Mouse (Mus musculus) hindbrain, embryonic 10.5 days (tissue): ENCODE results near the gene Irf7. TPM values are rescaled to one million over a fixed set of nuclear protein-coding genes. Genes with fewer than 3 reads are reported as not detected.

ENCODE experiments used
- DNase-seq: peaks from one replicate; pipeline ENCODE4 v3.0.0-alpha.2; 2017; ENCODE audit warnings: low spot score
- H3K27ac ChIP-seq: fragments of 300-500 bp; sonication (generic); 2 replicates; pipeline ENCODE4 v1.5.1; 2016; ENCODE audit warnings: mild to moderate bottlenecking, moderate library complexity
- H3K27me3 ChIP-seq: fragments of 300-500 bp; sonication (generic); 2 replicates; pipeline ENCODE4 v1.6.1; 2016; ENCODE audit warnings: mild to moderate bottlenecking; ENCODE audit not compliant: poor library complexity, insufficient read depth, severe bottlenecking
- H3K36me3 ChIP-seq: fragments of 300-500 bp; sonication (generic); 2 replicates; pipeline ENCODE4 v1.6.1; 2016; ENCODE audit warnings: mild to moderate bottlenecking, moderate library complexity
- H3K4me1 ChIP-seq: fragments of 300-500 bp; sonication (generic); replicated peaks from 2 replicates; pipeline ENCODE4 v1.6.1; 2016; ENCODE audit warnings: mild to moderate bottlenecking
- H3K4me3 ChIP-seq: fragments of 300-500 bp; sonication (generic); 2 replicates; pipeline ENCODE4 v1.5.1; 2016; ENCODE audit warnings: mild to moderate bottlenecking, moderate library complexity
- H3K9me3 ChIP-seq: fragments of 300-500 bp; sonication (generic); 2 replicates; pipeline ENCODE4 v1.6.1; 2016; ENCODE audit warnings: mild to moderate bottlenecking, moderate library complexity
- WGBS: fragments of 180-500 bp; shearing (Covaris S2); methylation state at CpG from one replicate; pipeline ENCODE4 v1.1.7; 2016; 5-methylcytosine and 5-hydroxymethylcytosine counted together
- polyA plus RNA-seq: library from polyadenylated mRNA; unstranded; fragments of >200 nt; fragmentation: Nextera tagmentation; extraction: Ambion mirVana; gene quantifications from 2 replicates; pipeline ENCODE4 v1.2.1, GENCODE M21; 2016

The Irf7 gene
- 1.0 and 1.2 TPM in 2 replicates for polyA plus RNA-seq

DNA sequence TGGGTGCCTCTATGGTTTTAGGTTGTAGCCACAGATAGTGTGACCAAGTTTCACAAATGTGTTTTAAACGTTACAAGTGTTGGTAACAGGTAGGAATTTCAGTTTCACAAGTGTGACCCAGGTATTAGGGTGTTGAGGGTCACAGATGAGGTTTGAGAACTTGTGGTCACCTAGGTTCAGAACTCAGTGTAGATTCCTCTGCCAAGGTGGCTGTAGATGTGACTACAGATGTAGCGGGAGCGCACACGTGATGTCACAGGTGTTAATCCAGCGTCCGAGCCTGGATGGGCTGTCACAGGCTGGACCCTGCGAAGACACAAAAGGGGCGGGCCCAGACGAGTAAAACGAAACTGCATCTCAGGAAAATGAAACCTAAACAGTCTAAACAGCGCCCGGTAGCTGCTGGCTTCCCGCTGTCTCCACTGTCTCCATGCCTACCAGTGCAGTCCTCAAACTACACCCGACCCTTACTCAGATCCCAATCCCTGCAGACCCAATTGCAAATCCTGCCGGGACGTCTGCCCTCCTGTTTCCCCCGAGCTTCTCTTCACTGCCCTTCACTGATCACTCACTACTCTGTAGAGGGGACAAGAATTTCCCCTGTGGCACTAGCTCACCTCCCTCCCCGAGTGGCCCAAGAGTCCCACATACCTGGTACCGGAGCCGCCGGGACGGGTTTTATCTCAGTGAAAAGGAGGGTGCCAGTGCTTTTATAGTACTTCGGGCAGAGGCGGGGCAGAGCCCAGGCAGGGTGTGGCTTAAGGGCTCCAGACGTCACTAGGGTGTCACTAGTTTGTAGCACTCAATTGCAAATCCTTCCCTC is at the start of gene Irf7:
Irf7 (minus strand) TSS at position 743 of the 823 bp plus-strand sequence.
- Histone ChIP-seq H3K9me3 (no peaks in the 10 kb centered on the region), H3K27ac (no peak within 1 kb of the TSS), H3K27me3 (no peaks in the 10 kb centered on the region), H3K4me3 (peak within 1 kb of the TSS; percentile 45), H3K36me3 (peaks cover 40% of the 10 kb centered on the region), H3K4me1 (peaks cover 18% of the 10 kb centered on the region)
- peak; percentile 17 for DNase-seq
- WGBS: 15% methylated on average over 25 of the region's 25 CpGs

GRCm38 (mm10) chr7:141315974-141316373 is 49.7 kb upstream of the Irf7 start:
- H3K9me3 ChIP-seq: no peaks in the 10 kb centered on the region
- peak; percentile 20 for DNase-seq
- peaks cover 100% of the 10 kb centered on the region for H3K36me3 ChIP-seq
- H3K27me3 ChIP-seq: no peaks in the 10 kb centered on the region
- WGBS: 81% methylated on average over 5 of the region's 5 CpGs
- H3K27ac ChIP-seq: no peak overlapping the region
- no peaks in the 10 kb centered on the region for H3K4me1 ChIP-seq
- no peak overlapping the region for H3K4me3 ChIP-seq

DNA sequence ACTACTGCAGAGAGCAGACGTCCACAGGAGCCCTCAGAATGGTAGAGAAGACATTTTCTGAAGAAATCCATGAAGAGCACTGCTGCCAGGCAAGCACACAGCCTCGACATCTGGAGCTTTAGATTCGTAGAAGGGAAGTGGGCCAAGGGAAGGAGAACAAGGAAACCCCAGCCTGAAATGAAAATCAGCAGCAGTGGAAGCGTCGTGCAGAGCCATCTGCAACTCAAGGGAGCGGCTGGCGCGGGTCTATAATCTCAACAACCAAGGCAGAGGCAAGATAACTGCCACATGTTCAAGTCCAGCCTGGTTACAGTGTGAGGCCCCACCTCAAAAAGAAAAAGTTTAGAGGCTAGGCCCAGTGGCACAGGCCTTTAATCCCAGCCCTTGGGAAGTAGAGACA is 48.8 kb upstream of the Irf7 start:
- no peak for DNase-seq
- Histone ChIP-seq H3K36me3 (peaks cover 100% of the 10 kb centered on the region), H3K4me1 (no peaks in the 10 kb centered on the region), H3K4me3 (no peak overlapping the region), H3K9me3 (no peaks in the 10 kb centered on the region), H3K27me3 (no peaks in the 10 kb centered on the region), H3K27ac (no peak overlapping the region)
- 94% methylated on average over 8 of the region's 8 CpGs for WGBS

DNA sequence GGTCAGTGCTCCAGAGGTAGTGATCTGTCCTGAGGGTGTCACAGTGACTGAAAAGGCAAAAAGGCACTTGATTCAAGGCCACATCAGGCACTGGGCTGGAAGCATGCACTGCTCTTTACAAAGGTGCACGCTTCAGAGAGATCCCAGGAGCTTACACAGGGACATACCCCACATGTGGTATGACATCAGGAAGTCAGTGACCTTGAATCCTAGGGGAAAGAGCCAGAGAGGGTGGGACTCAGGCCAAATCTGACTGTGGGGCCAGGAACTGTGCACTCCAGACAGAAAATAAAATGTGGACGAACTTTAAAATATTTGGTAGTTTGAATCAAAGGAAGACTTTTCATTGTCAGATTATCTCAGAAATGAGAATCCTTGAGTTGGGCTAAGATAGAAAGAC is 48.1 kb upstream of the Irf7 start:
- no peaks in the 10 kb centered on the region for H3K4me1 ChIP-seq
- 92% methylated on average over 2 of the region's 2 CpGs for WGBS
- H3K27me3 ChIP-seq: no peaks in the 10 kb centered on the region
- no peak overlapping the region for H3K27ac ChIP-seq
- no peak for DNase-seq
- no peaks in the 10 kb centered on the region for H3K9me3 ChIP-seq
- H3K36me3 ChIP-seq: peaks cover 100% of the 10 kb centered on the region
- no peak overlapping the region for H3K4me3 ChIP-seq

- 84% methylated on average over 4 of the region's 4 CpGs for WGBS
- Histone ChIP-seq H3K36me3 (peaks cover 100% of the 10 kb centered on the region), H3K4me1 (no peaks in the 10 kb centered on the region)
These were observed 38.3 kb upstream of the Irf7 start for GRCm38 (mm10) chr7:141304537-141304936.

GRCm38 (mm10) chr7:141302702-141303268 is 36.5 kb upstream of the Irf7 start:
- Histone ChIP-seq H3K27me3 (no peaks in the 10 kb centered on the region), H3K4me3 (no peak overlapping the region), H3K9me3 (no peaks in the 10 kb centered on the region), H3K36me3 (peaks cover 95% of the 10 kb centered on the region), H3K27ac (no peak overlapping the region), H3K4me1 (no peaks in the 10 kb centered on the region)
- no peak for DNase-seq
- 85% methylated on average over 1 of the region's 1 CpGs for WGBS

More at GRCm38 (mm10) chr7:141304537-141304936, 38.3 kb upstream of the Irf7 start:
- no peaks in the 10 kb centered on the region for H3K27me3 ChIP-seq
- H3K27ac ChIP-seq: no peak overlapping the region
- H3K9me3 ChIP-seq: no peaks in the 10 kb centered on the region
- no peak for DNase-seq
- H3K4me3 ChIP-seq: no peak overlapping the region

DNA sequence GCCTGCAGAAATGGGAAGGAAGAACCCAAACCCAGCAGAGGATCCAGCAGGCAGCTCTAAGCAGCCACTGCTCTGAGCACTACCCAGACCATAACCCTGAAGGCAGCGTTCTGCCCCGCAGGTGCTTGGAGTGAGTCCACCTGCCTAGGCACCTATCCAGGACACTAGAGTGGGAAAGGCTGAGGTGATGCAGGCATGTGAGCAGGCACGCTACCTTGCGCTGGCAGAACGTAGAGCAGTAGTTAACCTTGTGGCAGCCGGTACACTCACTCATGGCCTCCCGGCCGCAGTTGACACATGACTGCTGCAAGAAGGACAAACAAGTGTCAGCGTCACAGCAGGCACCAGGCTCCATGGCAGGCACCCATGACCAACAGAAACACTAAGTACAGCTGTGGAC is 35.1 kb upstream of the Irf7 start:
- peaks cover 9% of the 10 kb centered on the region for H3K27me3 ChIP-seq
- no peaks in the 10 kb centered on the region for H3K9me3 ChIP-seq
- H3K4me1 ChIP-seq: no peaks in the 10 kb centered on the region
- H3K4me3 ChIP-seq: no peak overlapping the region
- WGBS: 95% methylated on average over 9 of the region's 9 CpGs
- no peak overlapping the region for H3K27ac ChIP-seq
- DNase-seq: no peak
- H3K36me3 ChIP-seq: peaks cover 95% of the 10 kb centered on the region

- Histone ChIP-seq H3K4me3 (no peak overlapping the region), H3K27ac (no peak overlapping the region), H3K36me3 (peaks cover 74% of the 10 kb centered on the region), H3K27me3 (peaks cover 31% of the 10 kb centered on the region), H3K9me3 (no peaks in the 10 kb centered on the region), H3K4me1 (peaks cover 11% of the 10 kb centered on the region)
- 94% methylated on average over 8 of the region's 8 CpGs for WGBS
- no peak for DNase-seq
These were observed 32.9 kb upstream of the Irf7 start for GRCm38 (mm10) chr7:141299175-141299574.

DNA sequence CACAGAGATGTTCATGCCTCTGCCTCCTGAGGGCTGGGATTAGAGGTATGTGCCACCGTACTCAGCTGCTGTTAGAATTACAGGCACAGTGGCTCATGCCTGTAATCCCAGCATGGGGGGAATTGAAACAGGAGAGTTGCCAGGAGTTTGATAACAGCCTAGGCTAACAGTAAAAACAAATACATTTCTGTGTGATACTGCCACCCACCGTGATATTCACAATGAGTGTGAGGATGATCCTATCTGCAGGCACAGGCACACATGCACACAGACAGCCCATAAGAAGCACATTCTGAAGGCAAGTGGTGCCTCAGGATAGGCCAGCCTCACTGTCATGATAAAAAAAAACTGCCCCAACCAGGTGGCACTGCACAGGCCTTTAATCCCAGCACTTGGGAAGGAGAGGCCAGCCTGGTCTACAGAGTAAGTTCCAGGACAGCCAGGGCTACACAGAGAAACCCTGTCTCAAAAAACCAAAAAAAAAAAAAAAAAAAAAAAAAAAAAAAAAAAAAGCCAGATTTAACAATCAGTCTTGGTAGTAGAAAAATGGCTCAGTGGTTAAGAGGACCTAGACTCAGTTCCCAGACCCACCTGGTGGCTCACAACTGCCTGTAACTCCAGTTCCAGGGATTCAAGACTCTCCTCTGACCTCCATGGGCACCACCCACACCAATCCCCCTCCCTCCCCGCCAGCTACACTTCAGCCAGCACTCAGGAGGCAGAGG is 31.8 kb upstream of the Irf7 start:
- Histone ChIP-seq H3K36me3 (peaks cover 63% of the 10 kb centered on the region), H3K4me1 (peaks cover 22% of the 10 kb centered on the region), H3K27ac (no peak overlapping the region), H3K9me3 (no peaks in the 10 kb centered on the region), H3K27me3 (peaks cover 42% of the 10 kb centered on the region), H3K4me3 (no peak overlapping the region)
- DNase-seq: no peak
- 94% methylated on average over 3 of the region's 3 CpGs for WGBS

- peak overlapping the region; percentile 66; the same call in 1 of the 2 replicates for H3K27ac ChIP-seq
- peaks cover 27% of the 10 kb centered on the region for H3K36me3 ChIP-seq
- H3K27me3 ChIP-seq: peaks cover 78% of the 10 kb centered on the region
- H3K9me3 ChIP-seq: no peaks in the 10 kb centered on the region
- peak overlapping the region; percentile 47 for H3K4me3 ChIP-seq
- H3K4me1 ChIP-seq: peaks cover 40% of the 10 kb centered on the region
- DNase-seq: peak; percentile 29
- WGBS: 8% methylated on average over 22 of the region's 22 CpGs
These were observed 28.2 kb upstream of the Irf7 start for GRCm38 (mm10) chr7:141294479-141294878.

- H3K36me3 ChIP-seq: peaks cover 21% of the 10 kb centered on the region
- H3K27me3 ChIP-seq: peaks cover 80% of the 10 kb centered on the region
- peak; percentile 69 for DNase-seq
- H3K27ac ChIP-seq: peak overlapping the region; percentile 66
- H3K4me1 ChIP-seq: peaks cover 40% of the 10 kb centered on the region
- WGBS: under 1% methylated on average over 53 of the region's 53 CpGs
- H3K9me3 ChIP-seq: no peaks in the 10 kb centered on the region
- peak overlapping the region; percentile 47 for H3K4me3 ChIP-seq
These were observed 27.7 kb upstream of the Irf7 start for GRCm38 (mm10) chr7:141293852-141294471.

DNA sequence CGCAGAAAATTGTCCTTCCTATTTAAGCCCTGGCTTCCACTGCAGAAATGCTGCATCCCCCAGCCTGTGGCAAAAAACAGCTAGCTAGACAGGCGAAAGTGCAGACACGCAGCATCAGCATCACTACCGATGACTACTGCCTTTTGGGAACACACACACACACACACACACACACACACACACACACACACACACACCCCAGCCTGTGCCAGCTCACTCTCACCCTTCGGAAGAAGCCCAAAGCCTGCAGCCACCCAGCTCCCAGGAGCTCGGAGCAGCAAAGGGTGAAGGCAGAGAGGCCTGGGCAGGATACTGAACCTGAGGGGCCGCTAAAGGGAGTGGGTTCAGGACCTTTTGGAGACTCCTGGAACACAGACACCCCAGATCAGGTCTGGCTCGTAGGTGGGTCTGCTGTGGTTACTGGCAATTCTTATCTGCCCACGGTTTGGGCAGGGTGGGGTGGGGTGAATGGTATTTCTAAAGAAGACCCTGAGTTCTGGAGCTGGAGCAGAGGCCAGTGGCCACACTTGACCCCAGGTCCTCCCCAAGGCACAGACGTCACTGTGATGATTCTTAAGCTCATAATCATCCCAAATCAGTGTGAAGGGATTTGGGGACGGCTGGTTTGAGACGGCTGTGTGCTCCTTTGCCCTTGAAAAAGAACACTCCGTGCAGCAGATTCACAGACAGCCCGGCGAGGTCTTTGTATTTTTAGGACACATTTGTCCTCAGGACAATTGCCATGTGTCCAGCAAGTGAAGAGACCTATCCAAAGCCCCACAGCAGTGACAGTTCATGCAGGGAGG is 26.5 kb upstream of the Irf7 start:
- H3K27ac ChIP-seq: peak overlapping the region; percentile 83; the same call in 1 of the 2 replicates

More for the DNA sequence above, 26.5 kb upstream of the Irf7 start:
- Histone ChIP-seq H3K27me3 (peaks cover 91% of the 10 kb centered on the region), H3K9me3 (no peaks in the 10 kb centered on the region), H3K4me3 (peak overlapping the region; percentile 58), H3K36me3 (peaks cover 15% of the 10 kb centered on the region), H3K4me1 (peaks cover 40% of the 10 kb centered on the region)
- DNase-seq: peak; percentile 43
- WGBS: 27% methylated on average over 15 of the region's 15 CpGs
